Mouse (Mus musculus): Measurements from ENCODE around the gene Zfp324. TPM values are rescaled to one million over a fixed set of nuclear protein-coding genes. Genes with fewer than 3 reads are reported as not detected.
"Not testable (repeated sequence)": the region's sequence is repeated elsewhere in the genome, so short reads cannot be mapped to it uniquely, and the experiment has no call there.

The Zfp324 gene
- total RNA-seq (2022), result 1 to 10 TPM; 1.3 to 2.7 (median 1.6) TPM

DNA sequence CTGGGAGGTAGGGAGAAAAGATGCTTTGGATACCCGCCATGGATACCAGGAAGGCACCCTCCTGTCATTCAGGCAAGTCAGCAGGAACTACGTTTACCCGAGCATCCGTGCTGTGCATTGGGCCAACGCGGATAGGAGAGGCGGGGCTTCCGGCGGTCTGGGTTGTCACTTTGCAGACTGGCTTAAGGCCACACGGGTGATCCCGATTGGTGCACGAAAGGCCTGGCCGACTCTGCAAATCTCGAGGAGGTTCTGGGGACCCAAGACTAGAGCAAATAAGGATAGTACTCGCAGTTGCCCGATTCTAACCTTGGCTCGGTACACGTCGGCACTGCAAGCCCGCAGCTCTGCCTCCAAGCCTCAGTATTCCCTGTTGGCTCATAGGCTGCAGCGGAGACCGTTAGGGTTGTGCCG is at the start of gene Zfp324:
Zfp324 (plus strand) TSS at position 161 of the 414 bp plus-strand sequence.
- DNase-seq (ENCODE audit: low spot score in 2 of 2), result peak; percentile 82 to 89

DNA sequence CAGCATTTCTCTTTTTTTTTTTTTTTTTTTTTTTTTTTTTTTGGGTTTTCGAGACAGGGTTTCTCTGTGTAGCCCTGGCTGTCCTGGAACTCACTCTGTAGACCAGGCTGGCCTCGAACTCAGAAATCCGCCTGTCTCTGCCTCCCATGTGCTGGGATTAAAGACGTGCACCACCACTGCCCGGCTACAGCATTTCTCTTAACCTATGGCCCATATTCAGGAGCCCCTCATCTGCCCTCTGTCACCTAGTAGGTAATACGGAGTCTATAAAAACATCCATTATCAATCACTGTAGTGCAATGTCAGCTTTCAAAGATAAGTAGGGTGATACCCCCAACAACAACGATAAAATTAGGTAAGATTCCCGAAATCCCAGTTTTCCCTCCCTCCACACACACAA is 45.1 kb upstream of the Zfp324 start:
- DNase-seq (ENCODE audit: low spot score in 2 of 2), result not testable (repeated sequence)

- DNase-seq (ENCODE audit: low spot score in 2 of 2), result no peak
These were observed 44.3 kb upstream of the Zfp324 start for GRCm38 (mm10) chr7:12921318-12921704.

- DNase-seq (ENCODE audit: low spot score in 2 of 2), result peak; percentile 96 to 99
These were observed 43.8 kb upstream of the Zfp324 start, which contains the start of gene Rps5 for GRCm38 (mm10) chr7:12921705-12922465. Gene Rps5 (plus strand): TSS chr7:12922290.

DNA sequence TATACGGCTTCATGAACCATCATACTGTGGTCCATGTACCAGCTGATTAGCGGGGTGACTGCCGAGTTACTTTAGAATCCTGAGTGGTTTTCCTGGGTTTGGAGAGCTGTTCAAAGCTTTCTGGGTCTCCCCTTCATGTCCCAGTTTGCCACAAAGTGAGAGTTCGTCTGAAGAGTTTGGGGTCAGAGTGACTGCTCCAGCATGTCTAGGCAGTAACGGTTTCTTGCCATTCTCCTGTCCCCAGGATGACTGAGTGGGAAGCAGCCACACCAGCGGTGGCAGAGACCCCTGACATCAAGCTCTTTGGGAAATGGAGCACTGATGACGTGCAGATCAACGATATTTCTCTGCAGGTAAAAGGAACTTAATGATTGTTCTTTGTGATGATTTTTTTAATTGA is 42.9 kb upstream of the Zfp324 start:
- DNase-seq (ENCODE audit: low spot score in 2 of 2), result no peak

DNA sequence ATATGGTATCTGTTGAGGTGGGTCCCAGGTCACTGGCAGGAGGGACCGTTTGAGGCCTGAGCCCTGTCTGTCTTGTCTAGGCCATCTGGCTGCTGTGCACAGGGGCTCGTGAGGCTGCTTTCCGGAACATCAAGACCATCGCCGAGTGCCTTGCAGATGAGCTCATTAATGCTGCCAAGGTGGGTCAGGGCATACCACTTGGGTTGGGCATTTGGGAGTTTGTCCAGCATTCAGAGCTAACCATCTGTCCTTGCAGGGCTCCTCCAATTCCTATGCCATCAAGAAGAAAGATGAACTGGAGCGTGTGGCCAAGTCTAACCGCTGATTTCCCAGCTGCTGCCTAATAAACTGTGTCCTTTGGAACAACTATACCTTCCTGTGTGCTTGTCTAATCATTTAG is 39.3 kb upstream of the Zfp324 start:
- DNase-seq (ENCODE audit: low spot score in 2 of 2), result no peak

DNA sequence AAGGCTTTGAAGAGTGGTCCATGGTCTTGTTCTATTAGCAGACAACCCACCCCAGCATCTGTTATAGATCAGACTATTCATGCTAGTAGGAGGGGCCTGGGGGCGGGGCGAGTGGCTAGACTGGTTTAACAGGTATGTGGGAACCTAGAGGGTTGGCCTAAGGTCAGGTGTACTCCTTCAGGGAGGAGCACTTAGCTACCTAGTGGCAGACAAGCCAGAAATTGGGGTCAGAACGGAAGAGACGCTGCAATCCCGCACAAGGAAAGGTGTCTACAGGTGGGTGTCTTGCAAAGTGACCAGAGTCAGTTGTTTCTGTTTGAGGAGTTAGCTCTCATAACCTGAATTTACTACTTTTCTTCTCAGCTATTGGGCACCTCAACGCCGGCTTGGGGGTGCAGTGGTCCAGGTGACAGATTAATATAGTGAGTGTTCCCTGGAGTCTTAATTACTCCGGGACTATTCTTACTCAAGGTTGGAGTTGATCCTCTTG is 38.4 kb upstream of the Zfp324 start, which contains the start of gene Rnf225:
Rnf225 (plus strand) TSS at position 226 of the 490 bp plus-strand sequence.
- no peak for DNase-seq (ENCODE audit: low spot score in 2 of 2)

GRCm38 (mm10) chr7:12927693-12928589 is 37.7 kb upstream of the Zfp324 start:
- no peak for DNase-seq (ENCODE audit: low spot score in 2 of 2)

DNA sequence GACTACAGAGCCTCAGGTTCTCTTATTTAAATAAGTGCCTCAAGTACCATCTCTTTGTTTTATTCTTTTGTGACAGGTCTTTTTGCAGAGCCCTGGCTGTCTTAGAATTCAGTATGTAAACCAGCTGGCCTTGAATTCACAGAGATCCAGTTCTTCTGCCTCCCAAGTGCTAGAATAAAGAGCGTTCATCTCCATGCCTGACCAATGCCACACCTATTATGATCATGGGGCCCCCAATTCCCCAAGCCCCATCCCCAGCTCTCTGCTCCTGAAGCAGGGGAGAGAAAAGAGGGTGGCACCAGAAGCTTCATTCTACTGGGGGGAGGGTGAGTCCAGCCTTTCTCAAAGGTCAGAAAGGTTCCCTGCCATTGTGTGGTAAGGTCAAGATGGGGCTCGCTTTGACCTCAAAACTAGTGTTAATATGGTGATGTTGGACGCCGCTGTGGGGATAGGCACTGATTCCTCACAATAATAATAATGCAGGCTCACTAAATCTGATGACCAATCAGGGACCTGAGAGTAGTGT is 32.0 kb upstream of the Zfp324 start:
- DNase-seq (ENCODE audit: low spot score in 2 of 2), result no peak

GRCm38 (mm10) chr7:12934808-12935207 is 30.8 kb upstream of the Zfp324 start:
- no peak for DNase-seq (ENCODE audit: low spot score in 2 of 2)

- not testable (repeated sequence) for DNase-seq (ENCODE audit: low spot score in 2 of 2)
These were observed 28.3 kb upstream of the Zfp324 start for GRCm38 (mm10) chr7:12937254-12937803.

DNA sequence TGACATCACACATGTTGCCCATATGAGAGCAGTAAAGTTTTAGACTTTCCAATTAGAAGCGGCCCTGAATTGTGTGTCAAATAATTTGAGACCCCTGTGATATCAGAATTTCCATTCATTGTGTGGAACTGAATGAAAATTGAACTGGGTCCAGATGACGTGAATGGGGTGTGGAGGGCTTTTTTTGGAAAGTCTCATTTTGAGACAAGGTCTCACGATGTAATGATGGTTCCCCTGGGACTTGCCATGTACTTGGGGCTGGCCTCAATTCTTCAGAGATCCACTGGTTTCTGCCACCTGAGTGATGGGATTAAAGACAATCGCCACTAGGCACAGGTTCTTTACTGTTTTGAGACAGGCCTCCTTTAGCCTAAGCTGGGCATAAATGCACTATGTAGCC is 25.0 kb upstream of the Zfp324 start:
- DNase-seq (ENCODE audit: low spot score in 2 of 2), result no peak

GRCm38 (mm10) chr7:12943488-12943887 is 22.1 kb upstream of the Zfp324 start:
- DNase-seq (ENCODE audit: low spot score in 2 of 2), result no peak

- peak; percentile 82 to 86 for DNase-seq (ENCODE audit: low spot score in 2 of 2)
These were observed 16.4 kb upstream of the Zfp324 start for GRCm38 (mm10) chr7:12949032-12949871.

DNA sequence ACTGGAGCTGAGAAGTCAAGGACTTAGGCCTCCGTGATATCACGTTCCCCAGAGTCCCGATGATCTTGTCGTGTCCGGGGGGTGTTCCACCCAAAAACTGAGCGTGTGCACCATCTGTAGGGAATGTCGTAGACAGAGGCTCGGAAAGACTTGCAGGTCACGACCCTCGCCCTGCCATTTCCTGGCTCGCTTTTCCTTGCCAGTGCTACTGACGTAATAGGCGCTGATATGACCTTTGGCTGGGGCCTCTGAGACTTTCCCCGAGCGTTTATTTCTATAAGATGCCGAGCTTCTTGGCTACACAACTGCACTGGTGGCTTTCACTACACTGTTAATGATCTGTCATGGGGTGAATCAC is 15.8 kb upstream of the Zfp324 start:
- DNase-seq (ENCODE audit: low spot score in 2 of 2), result no peak

GRCm38 (mm10) chr7:12954896-12955295 is 10.7 kb upstream of the Zfp324 start:
- no peak for DNase-seq (ENCODE audit: low spot score in 2 of 2)

DNA sequence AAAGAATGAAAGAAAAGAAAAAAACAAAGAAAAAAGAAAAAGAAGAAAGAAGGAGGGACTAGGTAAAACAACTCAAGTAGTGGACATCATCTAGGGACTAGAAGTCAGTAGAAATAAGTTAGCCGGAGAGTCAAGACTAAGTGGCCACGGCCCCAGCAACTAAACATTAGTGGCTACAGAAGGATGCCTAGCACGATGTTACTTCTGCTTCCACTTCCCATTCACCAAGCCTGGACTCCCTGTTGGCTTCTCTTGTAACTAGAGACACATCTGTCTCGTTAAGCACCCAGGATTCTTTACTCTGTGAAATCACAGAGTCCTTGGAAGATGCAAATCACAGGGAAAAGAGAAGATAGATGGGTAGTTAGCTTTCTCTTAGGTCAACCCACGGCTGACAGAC is 8.1 kb upstream of the Zfp324 start:
- DNase-seq (ENCODE audit: low spot score in 2 of 2), result no peak

DNA sequence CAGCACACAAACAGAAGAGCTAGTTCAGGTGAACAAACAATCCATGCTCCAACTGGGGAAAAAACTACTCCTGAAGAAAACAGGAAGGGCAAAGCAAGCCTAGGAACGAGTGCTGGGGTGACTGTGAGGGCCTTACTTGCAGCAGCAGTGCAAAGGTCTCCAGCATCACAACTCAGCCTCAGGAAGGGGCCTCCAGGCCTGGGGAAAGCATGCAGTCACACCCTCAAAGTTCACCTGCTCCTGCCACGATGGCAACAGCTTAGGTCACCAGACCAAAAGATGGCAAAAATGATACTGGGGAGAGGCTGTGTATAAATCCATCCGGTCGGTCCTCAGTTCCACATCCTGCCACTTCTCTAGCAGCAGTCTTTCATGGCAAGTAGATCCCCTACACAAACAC is 6.7 kb upstream of the Zfp324 start:
- no peak for DNase-seq (ENCODE audit: low spot score in 2 of 2)

DNA sequence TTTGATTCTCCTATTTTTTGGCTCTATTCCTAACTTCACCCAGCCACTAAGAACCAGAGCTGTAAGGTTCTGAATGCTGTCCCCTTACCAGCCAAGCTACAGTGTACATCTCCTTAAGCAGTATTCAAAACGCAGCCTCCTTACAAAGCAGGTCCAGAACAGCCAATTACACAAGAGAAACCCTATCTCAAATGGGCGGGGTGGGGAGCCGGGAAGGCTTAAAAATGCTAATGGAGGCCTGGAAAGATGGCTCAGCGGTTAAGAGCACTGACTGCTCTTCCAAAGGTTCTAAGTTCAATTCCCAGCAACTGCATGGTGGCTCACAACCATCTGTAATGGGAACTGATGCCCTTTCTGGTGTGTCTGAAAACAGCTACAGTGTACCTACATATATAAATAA is 5.9 kb upstream of the Zfp324 start:
- no peak for DNase-seq (ENCODE audit: low spot score in 2 of 2)

DNA sequence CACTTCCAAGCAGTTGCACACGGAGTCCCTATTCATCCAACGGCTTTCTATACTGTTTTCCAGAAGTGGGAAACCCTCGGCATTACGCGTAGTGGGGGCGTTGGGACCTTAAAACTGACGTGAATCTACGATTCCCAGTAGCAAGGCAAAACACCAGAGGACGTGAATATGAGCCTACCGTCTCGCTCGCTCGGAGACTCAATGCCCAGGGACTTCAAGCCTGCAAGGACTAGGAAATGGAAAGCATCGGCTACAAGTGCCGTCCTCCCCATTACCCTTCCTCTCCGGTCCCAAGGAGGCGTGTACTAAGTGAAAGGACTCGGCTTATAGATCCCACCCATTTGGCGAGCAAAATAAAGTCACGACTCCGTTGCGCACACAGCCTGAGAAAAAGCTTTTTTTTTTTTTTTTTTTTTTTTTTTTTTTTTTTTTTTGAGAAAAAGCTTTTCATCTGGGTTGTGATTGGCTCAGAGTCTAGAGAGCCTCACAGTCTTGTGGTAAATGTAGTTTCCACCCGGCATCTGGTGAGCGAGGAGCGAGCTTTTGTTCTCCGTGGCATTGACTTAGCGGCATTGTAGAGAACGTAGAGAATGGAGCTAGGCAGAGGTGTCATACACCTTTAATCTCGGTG is 4.0 kb upstream of the Zfp324 start:
- peak in 1 of 2 experiments; percentile 12 for DNase-seq (ENCODE audit: low spot score in 2 of 2)

Measured in gastrocnemius, adult 8-10 months (tissue).